Mouse (Mus musculus) adrenal gland (tissue): ENCODE measurements at regions not wholly inside any gene's neighbourhood (a gene's known extent, or its start where the extent isn't known, plus 50 kb on each side); places are given as distances from the start of the nearest gene placed in this dataset.

Source experiments
- intact Hi-C: fragments of 180-260 bp; cut with DNase I; formaldehyde crosslinking; loops from one replicate; pipeline ENCODE4 v1.15.1; 2025

GRCm38 (mm10) chr12:9847034-9847433 lies 277.1 kb downstream of the Osr1 start:
- intact Hi-C loops, result no loop called here

- intact Hi-C loops, result no loop called here
These were observed 277.7 kb downstream of the Osr1 start for GRCm38 (mm10) chr12:9847465-9848205.

GRCm38 (mm10) chr12:9855503-9856024 lies 285.6 kb downstream of the Osr1 start:
- intact Hi-C loops, result no loop called here

- intact Hi-C loops, result no loop called here
These were observed 286.3 kb downstream of the Osr1 start for GRCm38 (mm10) chr12:9856128-9856621.

- intact Hi-C loops, result no loop called here
These were observed 288.1 kb downstream of the Osr1 start for GRCm38 (mm10) chr12:9857990-9858389.

- intact Hi-C loops, result no loop called here
These were observed 292.4 kb downstream of the Osr1 start for GRCm38 (mm10) chr12:9862301-9862700.

- intact Hi-C loops, result no loop called here
These were observed 302.3 kb downstream of the Osr1 start for GRCm38 (mm10) chr12:9872236-9872635.

GRCm38 (mm10) chr12:9873214-9873613 lies 303.3 kb downstream of the Osr1 start:
- intact Hi-C loops, result no loop called here

- intact Hi-C loops, result no loop called here
These were observed 304.9 kb downstream of the Osr1 start for GRCm38 (mm10) chr12:9874823-9875222.

- intact Hi-C loops, result no loop called here
These were observed 312.2 kb downstream of the Osr1 start for GRCm38 (mm10) chr12:9881953-9882623.

- intact Hi-C loops, result no loop called here
These were observed 313.3 kb downstream of the Osr1 start for GRCm38 (mm10) chr12:9883037-9883730.

- intact Hi-C loops, result no loop called here
These were observed 324.6 kb downstream of the Osr1 start for GRCm38 (mm10) chr12:9894521-9894920.

GRCm38 (mm10) chr12:9897980-9898379 lies 328.1 kb downstream of the Osr1 start:
- intact Hi-C loops, result no loop called here

- intact Hi-C loops, result no loop called here
These were observed 328.5 kb downstream of the Osr1 start for GRCm38 (mm10) chr12:9898420-9898819.

- intact Hi-C loops, result no loop called here
These were observed 332.0 kb downstream of the Osr1 start for GRCm38 (mm10) chr12:9901948-9902347.

- intact Hi-C loops, result no loop called here
These were observed 333.9 kb downstream of the Osr1 start for GRCm38 (mm10) chr12:9903702-9904231.

GRCm38 (mm10) chr12:9912333-9912732 lies 342.4 kb downstream of the Osr1 start:
- intact Hi-C loops, result no loop called here

- intact Hi-C loops, result no loop called here
These were observed 345.8 kb downstream of the Osr1 start for GRCm38 (mm10) chr12:9915726-9916140.

GRCm38 (mm10) chr12:9918026-9918425 lies 348.1 kb downstream of the Osr1 start:
- intact Hi-C loops, result no loop called here

- intact Hi-C loops, result no loop called here
These were observed 349.1 kb downstream of the Osr1 start for GRCm38 (mm10) chr12:9919007-9919406.

GRCm38 (mm10) chr12:9919433-9919832 lies 349.5 kb downstream of the Osr1 start:
- intact Hi-C loops, result no loop called here

- intact Hi-C loops, result no loop called here
These were observed 350.5 kb downstream of the Osr1 start for GRCm38 (mm10) chr12:9920401-9920800.
